Mouse (Mus musculus) kidney, adult 2 months (tissue): ENCODE data around the gene Cebpa.

Experiments
- CTCF ChIP-seq: fragments of 200-500 bp; conservative IDR thresholded peaks from 2 replicates; pipeline ENCODE4 v1.5.1; 2011; ENCODE audit warnings: low read depth, mild to moderate bottlenecking, control low read depth, low read length, moderate library complexity, mixed read lengths; ENCODE audit not compliant: insufficient read depth, insufficient read length
- POLR2A ChIP-seq: fragments of 200-500 bp; IDR thresholded peaks from one replicate; pipeline ENCODE4 v1.6.1; 2011; ENCODE audit warnings: low read depth, low read length, control low read depth

GRCm38 (mm10) chr7:35116524-35116923 is 2.6 kb upstream of the Cebpa start:
- no peak; the same call in 1 of the 2 replicates for TF ChIP-seq CTCF
- TF ChIP-seq POLR2A: no peak
